Mouse (Mus musculus) testis, adult 2 months (tissue): ENCODE results near the gene Fbxl16. TPM values are rescaled to one million over a fixed set of nuclear protein-coding genes. Genes with fewer than 3 reads are reported as not detected.

Experiments
- H3K27ac ChIP-seq: fragments of 200-500 bp; 2 replicates; pipeline ENCODE4 v1.5.1; 2012; ENCODE audit warnings: low read depth, low read length; ENCODE audit not compliant: control insufficient read depth, insufficient read depth
- H3K27me3 ChIP-seq: fragments of 200-500 bp; 2 replicates; pipeline ENCODE4 v1.6.1; 2012; ENCODE audit warnings: mild to moderate bottlenecking, low read length, moderate library complexity; ENCODE audit not compliant: control insufficient read depth, insufficient read depth
- H3K36me3 ChIP-seq: fragments of 200-500 bp; 2 replicates; pipeline ENCODE4 v1.6.1; 2012; ENCODE audit warnings: mild to moderate bottlenecking, low read length; ENCODE audit not compliant: control insufficient read depth, insufficient read depth
- H3K4me1 ChIP-seq: fragments of 200-500 bp; 2 replicates; pipeline ENCODE4 v1.6.1; 2012; ENCODE audit warnings: low read length; ENCODE audit not compliant: control insufficient read depth, insufficient read depth
- H3K4me3 ChIP-seq: fragments of 200-500 bp; 2 replicates; pipeline ENCODE4 v1.5.1; 2012; ENCODE audit warnings: low read depth, mild to moderate bottlenecking, low read length, moderate library complexity, mixed read lengths; ENCODE audit not compliant: control insufficient read depth
- CTCF ChIP-seq: fragments of 200-500 bp; IDR thresholded peaks from 2 replicates; pipeline ENCODE4 v1.5.1; 2012; ENCODE audit warnings: low read depth, mild to moderate bottlenecking, inconsistent platforms, low read length, moderate library complexity; ENCODE audit not compliant: control insufficient read depth, insufficient read depth, insufficient replicate concordance
- POLR2A ChIP-seq: fragments of 200-500 bp; IDR thresholded peaks from 2 replicates; pipeline ENCODE4 v1.6.1; 2012; ENCODE audit warnings: low read depth, mild to moderate bottlenecking, inconsistent platforms, low read length, moderate library complexity; ENCODE audit not compliant: control insufficient read depth
- polyA plus RNA-seq: library from polyadenylated mRNA; depleted of rRNA; stranded (reverse); fragments of >200 nt; gene quantifications from 2 replicates; pipeline ENCODE4 v1.2.3, GENCODE M21; 2012

Gene Fbxl16
- polyA plus RNA-seq, 1 experiment = 7.1 TPM

- Histone ChIP-seq H3K4me3 (no peak overlapping the region), H3K4me1 (peaks cover 5% of the 10 kb centered on the region), H3K27ac (no peak overlapping the region), H3K36me3 (peaks cover 2% of the 10 kb centered on the region; the same call in 1 of the 2 replicates), H3K27me3 (no peaks in the 10 kb centered on the region)
- no peak for TF ChIP-seq POLR2A
- no peak for TF ChIP-seq CTCF
Observed at GRCm38 (mm10) chr17:25775318-25776062, 33.4 kb upstream of the Fbxl16 start.

GRCm38 (mm10) chr17:25777948-25778347 lies 30.9 kb upstream of the Fbxl16 start:
- H3K27ac ChIP-seq = no peak overlapping the region
- no peaks in the 10 kb centered on the region for H3K27me3 ChIP-seq
- TF ChIP-seq CTCF (no peak), POLR2A (no peak)
- H3K36me3 ChIP-seq = peaks cover 5% of the 10 kb centered on the region
- no peak overlapping the region for H3K4me3 ChIP-seq
- H3K4me1 ChIP-seq = peaks cover 5% of the 10 kb centered on the region

GRCm38 (mm10) chr17:25781339-25781738 lies 27.5 kb upstream of the Fbxl16 start:
- Histone ChIP-seq H3K27ac (no peak overlapping the region), H3K27me3 (no peaks in the 10 kb centered on the region), H3K36me3 (peaks cover 5% of the 10 kb centered on the region), H3K4me3 (no peak overlapping the region), H3K4me1 (peaks cover 11% of the 10 kb centered on the region)
- TF ChIP-seq POLR2A (no peak), CTCF (no peak)

- no peak overlapping the region for H3K4me3 ChIP-seq
- no peaks in the 10 kb centered on the region for H3K27me3 ChIP-seq
- H3K36me3 ChIP-seq = peaks cover 3% of the 10 kb centered on the region
- H3K27ac ChIP-seq = no peak overlapping the region
- peaks cover 11% of the 10 kb centered on the region for H3K4me1 ChIP-seq
- TF ChIP-seq CTCF = no peak
- TF ChIP-seq POLR2A = no peak
Observed at GRCm38 (mm10) chr17:25783086-25783485, 25.8 kb upstream of the Fbxl16 start.

GRCm38 (mm10) chr17:25783861-25784574 lies 24.9 kb upstream of the Fbxl16 start:
- Histone ChIP-seq H3K27me3 (no peaks in the 10 kb centered on the region), H3K27ac (no peak overlapping the region), H3K36me3 (peaks cover 3% of the 10 kb centered on the region), H3K4me1 (peaks cover 11% of the 10 kb centered on the region), H3K4me3 (no peak overlapping the region)
- no peak for TF ChIP-seq POLR2A
- TF ChIP-seq CTCF = no peak

- H3K4me3 ChIP-seq = peak within 1 kb of the TSS; percentile 87
- H3K4me1 ChIP-seq = peaks cover 11% of the 10 kb centered on the region
- H3K36me3 ChIP-seq = peaks cover 3% of the 10 kb centered on the region
- H3K27me3 ChIP-seq = no peaks in the 10 kb centered on the region
- peak; percentile 86; the same call in 1 of the 2 replicates for TF ChIP-seq POLR2A
- TF ChIP-seq CTCF = 0 out of 2 replicates have a peak, but pooled peaks have one; percentile 7
- H3K27ac ChIP-seq = peak within 1 kb of the TSS; percentile 71
Observed at GRCm38 (mm10) chr17:25785281-25785745, 23.6 kb upstream of the Fbxl16 start, which contains the start of gene Haghl. TSS of gene Haghl (minus strand) at chr17:25785673.

- Histone ChIP-seq H3K4me1 (peaks cover 12% of the 10 kb centered on the region), H3K27me3 (no peaks in the 10 kb centered on the region), H3K4me3 (peak within 1 kb of the TSS; percentile 87), H3K36me3 (peaks cover 3% of the 10 kb centered on the region), H3K27ac (peak within 1 kb of the TSS; percentile 71)
- TF ChIP-seq POLR2A (no peak), CTCF (no peak)
Observed at GRCm38 (mm10) chr17:25786280-25786679, 22.6 kb upstream of the Fbxl16 start, which contains the start of gene Ccdc78. TSS of gene Ccdc78 (plus strand) at chr17:25786580.
